ENCODE assay signal across 11 mouse cellular contexts in genomic region chr8:12430173-12430899, GRCm38 (mm10). TPM values are rescaled to one million over a fixed set of nuclear protein-coding genes. Genes with fewer than 3 reads are reported as not detected.
A peak's percentile ranks its signal among the peaks of the same experiment; 100 is the strongest.
DNase-seq lines count a peak whose midpoint lies in the region; ATAC-seq and TF ChIP-seq lines count a peak whose summit lies in the region.
"Had no signal": no experiment of that assay in that cellular context is flagged by ENCODE, and none has a peak within 500 bp of the region (broad histone marks: within the 10 kb centered on the region; RNA-seq: fewer than 3 reads in every experiment).

No protein-coding gene starts in this region.

- WGBS in lung, embryonic 14.5 days = 2% methylated on average over 46 of the region's 46 CpGs
- 3% methylated on average over 44 of the region's 46 CpGs for WGBS in heart, embryonic 14.5 days
- 14% methylated on average over 46 of the region's 46 CpGs for WGBS in olfactory bulb, adult 2 months

- peak; percentile 43 for DNase-seq in lung, embryonic 14.5 days
- no peak for DNase-seq in lung, postnatal 36 days
- peak; percentile 84 for DNase-seq in embryo, embryonic 11 days
- peak; percentile 27 to 50 for DNase-seq in left cerebral cortex, adult 18-20 months (ENCODE audit: low spot score in 2 of 2)
- DNase-seq in spleen, postnatal 14 days (ENCODE audit: low spot score in 2 of 2) = no peak
- DNase-seq in MN1 (ENCODE audit: low spot score) = no peak

- H3K27ac ChIP-seq in lung, embryonic 14.5 days (ENCODE audit: low read depth) = no peak overlapping the region
- no peak overlapping the region for H3K27ac ChIP-seq in heart, embryonic 14.5 days (replicated peaks in 1 of 2; ENCODE audit: control insufficient read depth in 1 of 2, insufficient read depth in 1 of 2, low read depth in 2 of 2, low read length in 2 of 2)
- H3K27ac ChIP-seq in olfactory bulb, adult 2 months (ENCODE audit: insufficient read depth, low read depth, low read length) = no peak overlapping the region

- peak overlapping the region; percentile 6 for H3K4me3 ChIP-seq in lung, embryonic 14.5 days (ENCODE audit: low read depth, low read length)
- peak overlapping the region in 1 of 2 experiments; percentile 13; a peak in 2 of 4 replicates for H3K4me3 ChIP-seq in heart, embryonic 14.5 days (ENCODE audit: control insufficient read depth in 1 of 2, insufficient read depth in 1 of 2, low read depth in 1 of 2, low read length in 2 of 2)
- peak overlapping the region; percentile 16 for H3K4me3 ChIP-seq in olfactory bulb, adult 2 months (ENCODE audit: insufficient read depth, low read depth, low read length)

- no peak for ATAC-seq in lung, embryonic 14.5 days (ENCODE audit: insufficient read depth)
- no peak for ATAC-seq in heart, embryonic 14.5 days (ENCODE audit: insufficient number of reproducible peaks, insufficient read depth, low FRiP score, low read depth)
- ATAC-seq: Patski had no signal

- no peak for TF ChIP-seq CTCF in lung, embryonic 14.5 days (IDR thresholded peaks at IDR 0.05; ENCODE audit: low read depth)
- TF ChIP-seq CTCF in olfactory bulb, adult 2 months (IDR thresholded peaks at IDR 0.05; ENCODE audit: insufficient read depth, low read depth, low read length) = no peak

- no peaks in the 10 kb centered on the region for H3K36me3 ChIP-seq in lung, embryonic 14.5 days (ENCODE audit: insufficient read depth)
- H3K36me3 ChIP-seq in heart, embryonic 14.5 days (ENCODE audit: control insufficient read depth, insufficient read depth, low read length) = no peaks in the 10 kb centered on the region

- peak overlapping the region; percentile 3; the same call in 1 of the 2 replicates for H3K4me2 ChIP-seq in lung, embryonic 14.5 days
- peak overlapping the region; percentile 39; the same call in 1 of the 2 replicates for H3K4me2 ChIP-seq in heart, embryonic 14.5 days (ENCODE audit: low read length)

- TF ChIP-seq POLR2A in olfactory bulb, adult 2 months (IDR thresholded peaks at IDR 0.05; ENCODE audit: insufficient read depth, low read depth, low read length) = no peak

- no peaks in the 10 kb centered on the region for H3K9me3 ChIP-seq in lung, embryonic 14.5 days (ENCODE audit: low read depth, low read length)
- H3K9me3 ChIP-seq in heart, embryonic 14.5 days (ENCODE audit: control insufficient read depth, low read length) = no peaks in the 10 kb centered on the region

- peaks cover 87% of the 10 kb centered on the region for H3K27me3 ChIP-seq in lung, embryonic 14.5 days (ENCODE audit: insufficient read depth, low read length)
- H3K27me3 ChIP-seq in heart, embryonic 14.5 days (ENCODE audit: control insufficient read depth, insufficient read depth, low read length) = peaks cover 95% of the 10 kb centered on the region

- H3K9ac ChIP-seq in lung, embryonic 14.5 days = no peak overlapping the region
- H3K9ac ChIP-seq in heart, embryonic 14.5 days (ENCODE audit: low read length) = no peak overlapping the region

- H3K4me1 ChIP-seq in lung, embryonic 14.5 days (ENCODE audit: insufficient read depth) = no peaks in the 10 kb centered on the region
- peaks cover 0 to 12% of the 10 kb centered on the region in 2 experiments; a peak in 2 of 4 replicates for H3K4me1 ChIP-seq in heart, embryonic 14.5 days (ENCODE audit: control insufficient read depth in 2 of 2, insufficient read depth in 2 of 2, low read length in 2 of 2)
- H3K4me1 ChIP-seq in olfactory bulb, adult 2 months (ENCODE audit: control insufficient read depth, insufficient read depth, low read length) = peaks cover 26% of the 10 kb centered on the region

RNA-seq across cellular contexts. Expression of gene Sox1, which starts 35.2 kb away (rescaled TPM):
- 0.04 TPM in 1 of 2 replicates, not detected in the other for polyA plus RNA-seq in lung, embryonic 14.5 days (2014; fragmentation: Nextera tagmentation; extraction: Ambion mirVana)
- polyA plus RNA-seq in heart, embryonic 14.5 days (2014; fragmentation: Nextera tagmentation; extraction: Ambion mirVana) = not detected in 2 replicates
- 10 to 100 TPM in 1 of 2 experiments, 1 to 10 TPM in 1; 9.4 to 10.6 TPM for total RNA-seq in left cerebral cortex, adult 18-20 months (2021)
- not detected in 2 replicates for polyA plus RNA-seq in olfactory bulb, adult 2 months (2012; ENCODE audit: insufficient read depth, insufficient read length, low replicate concordance, missing spikeins)
- polyA plus RNA-seq: intestine, embryonic 14.5 days; Patski; spleen, adult 2 months had no signal

Comparison
In these comparisons a context has a peak if more than half of its experiments do, and no peak if none do; other contexts are left out.
1. DNase-seq: peak in lung, embryonic 14.5 days (single experiment), embryo, embryonic 11 days (single experiment) and left cerebral cortex, adult 18-20 months (2 of 2); none in lung, postnatal 36 days (single experiment), spleen, postnatal 14 days (0 of 2) and MN1 (single experiment).